Mouse (Mus musculus) hindbrain, embryonic 12.5 days (tissue): ENCODE data around the gene Gm16513. TPM values are rescaled to one million over a fixed set of nuclear protein-coding genes. Genes with fewer than 3 reads are reported as not detected.
"Not testable (repeated sequence)": the region's sequence is repeated elsewhere in the genome, so short reads cannot be mapped to it uniquely, and the experiment has no call there.

Experiments used
- ATAC-seq: fragments of 200-750 bp; cut with Nextera tagmentation; 2 replicates; pipeline ENCODE4 v1.8.0; 2017; ENCODE audit warnings: moderate TSS enrichment; ENCODE audit not compliant: low FRiP score
- H3K27ac ChIP-seq: fragments of 300-500 bp; sonication (generic); 2 replicates; pipeline ENCODE4 v1.5.1; 2016; ENCODE audit warnings: mild to moderate bottlenecking
- H3K27me3 ChIP-seq: fragments of 300-500 bp; sonication (generic); 2 replicates; pipeline ENCODE4 v1.6.1; 2016; ENCODE audit warnings: mild to moderate bottlenecking
- H3K36me3 ChIP-seq: fragments of 300-500 bp; sonication (generic); 2 replicates; pipeline ENCODE4 v1.6.1; 2016; ENCODE audit warnings: mild to moderate bottlenecking
- H3K4me1 ChIP-seq: fragments of 300-500 bp; sonication (generic); 2 replicates; pipeline ENCODE4 v1.6.1; 2016
- H3K4me2 ChIP-seq: fragments of 300-500 bp; sonication (generic); replicated peaks from 2 replicates; pipeline ENCODE4 v1.6.1; 2016; ENCODE audit warnings: mild to moderate bottlenecking
- H3K4me3 ChIP-seq: fragments of 300-500 bp; sonication (generic); 2 replicates; pipeline ENCODE4 v1.5.1; 2016; ENCODE audit warnings: mild to moderate bottlenecking
- H3K9ac ChIP-seq: fragments of 300-500 bp; sonication (generic); 2 replicates; pipeline ENCODE4 v1.6.1; 2016; ENCODE audit warnings: mild to moderate bottlenecking, moderate library complexity
- H3K9me3 ChIP-seq: fragments of 300-500 bp; sonication (generic); replicated peaks from 2 replicates; pipeline ENCODE4 v1.6.1; 2016; ENCODE audit warnings: mild to moderate bottlenecking
- WGBS: fragments of 180-500 bp; shearing (Covaris S2); methylation state at CpG from one replicate; pipeline ENCODE4 v1.1.7; 2016; 5-methylcytosine and 5-hydroxymethylcytosine counted together
- polyA plus RNA-seq: library from polyadenylated mRNA; unstranded; fragments of >200 nt; fragmentation: Nextera tagmentation; extraction: Ambion mirVana; gene quantifications from 2 replicates; pipeline ENCODE4 v1.2.1, GENCODE M21; 2016

The Gm16513 gene
- not detected in 2 replicates for polyA plus RNA-seq

DNA sequence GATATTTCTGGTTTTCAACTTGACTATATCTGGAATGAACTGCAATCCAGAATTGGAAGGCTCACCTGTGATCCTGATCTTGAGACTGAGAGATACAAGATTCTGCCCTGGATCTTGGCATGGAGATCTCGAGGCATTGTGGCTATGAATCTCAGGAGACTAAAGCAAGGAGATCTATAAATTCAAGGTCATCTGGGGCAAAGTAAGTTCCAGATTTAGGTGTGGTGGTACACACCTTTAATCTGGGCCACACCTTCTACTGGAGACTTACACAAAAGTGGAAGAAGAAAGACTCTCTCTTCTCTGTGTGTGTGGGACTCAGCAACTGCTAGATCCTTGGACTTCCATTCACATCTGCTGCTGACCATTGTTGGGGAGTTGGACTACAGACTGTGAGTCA is at the start of gene Gm16513:
Gene Gm16513, plus strand, starts transcription at position 301 of the 400 bp plus-strand sequence.
- WGBS, result no CpG with 5 or more reads among the region's 1 CpGs
- not testable (repeated sequence) for H3K27me3 ChIP-seq, H3K4me1 ChIP-seq, H3K9ac ChIP-seq, ATAC-seq, H3K4me2 ChIP-seq, H3K9me3 ChIP-seq, H3K4me3 ChIP-seq, H3K27ac ChIP-seq, H3K36me3 ChIP-seq

Other genes starting within 250 kb of the Gm16513 start
- not detected in 2 replicates for gene Gm6367, start 194.0 kb upstream of the Gm16513 start, polyA plus RNA-seq
- gene Gm7942, start 75.7 kb upstream of the Gm16513 start, polyA plus RNA-seq, result not detected in 2 replicates
- gene Gm10424, start 90.1 kb downstream of the Gm16513 start, polyA plus RNA-seq, result not detected in 2 replicates
- gene Gm3259, start 123.3 kb downstream of the Gm16513 start, polyA plus RNA-seq, result not detected in 2 replicates